In genomic region chr1:131543886-131544565, GRCm38 (mm10) we compare ENCODE assay signal across 24 mouse cellular contexts. TPM values are rescaled to one million over a fixed set of nuclear protein-coding genes. Genes with fewer than 3 reads are reported as not detected.
DNase-seq lines count a peak whose midpoint lies in the region; ATAC-seq and TF ChIP-seq lines count a peak whose summit lies in the region.
"Had no signal": no experiment of that assay in that cellular context is flagged by ENCODE, and none has a peak within 500 bp of the region (broad histone marks: within the 10 kb centered on the region; RNA-seq: fewer than 3 reads in every experiment).

No protein-coding gene starts in this region.

- H3K4me1 ChIP-seq in cerebellum, adult 2 months (ENCODE audit: control insufficient read depth, insufficient read depth, low read length): peaks cover 18% of the 10 kb centered on the region; the same call in 1 of the 2 replicates

- no peak for TF ChIP-seq POLR2A in cerebellum, adult 2 months (IDR thresholded peaks at IDR 0.05; ENCODE audit: borderline replicate concordance, insufficient read depth, low read length)

- 10% methylated on average over 7 of the region's 7 CpGs for WGBS in cerebellum, adult 2 months

- no peaks in the 10 kb centered on the region for H3K27me3 ChIP-seq in cerebellum, adult 2 months (ENCODE audit: control insufficient read depth, insufficient read depth, low read length)
- H3K27me3 ChIP-seq: neural tube, embryonic 13.5 days had no signal

- intact Hi-C loops in left cerebral cortex, postnatal 25 days (cut with DNase I): no loop called here
- intact Hi-C loops in left cerebral cortex, postnatal 4 days (cut with DNase I): no loop called here

- peak overlapping the region; percentile 64; the same call in 1 of the 2 replicates for H3K27ac ChIP-seq in cerebellum, adult 2 months (ENCODE audit: insufficient read depth, low read length)
- H3K27ac ChIP-seq: hindbrain, embryonic 14.5 days; kidney, postnatal 0 days; limb, embryonic 10.5 days; neural tube, embryonic 13.5 days had no signal

- no peak overlapping the region for H3K4me3 ChIP-seq in cerebellum, adult 2 months (replicated peaks; ENCODE audit: insufficient read depth, low read depth, low read length)
- H3K4me3 ChIP-seq: limb, embryonic 10.5 days; neural tube, embryonic 13.5 days had no signal

- DNase-seq in left cerebral cortex, postnatal 25 days (ENCODE audit: low spot score in 2 of 2): peak; percentile 30 to 67
- DNase-seq in left cerebral cortex, postnatal 4 days: no peak
- peak; percentile 75 to 95 for DNase-seq in cerebellum, adult 2 months
- peak; percentile 71 to 74 for DNase-seq in cerebellum, postnatal 36 days
- DNase-seq in embryo, embryonic 9.5 days (ENCODE audit: extremely low spot score): no peak
- DNase-seq in adrenal gland, postnatal 14 days: no peak
- DNase-seq: gastrocnemius, postnatal 36 days; lung, embryonic 14.5 days; lung, postnatal 4 days; thymus, adult 2 months had no signal

- ATAC-seq in megakaryocyte, adult 5-6 weeks (ENCODE audit: poor library complexity, severe bottlenecking): no peak
- ATAC-seq: CD4-positive, CD25-positive, alpha-beta regulatory T cell, adult 4 months; intestine, embryonic 16.5 days had no signal

- TF ChIP-seq CTCF in cerebellum, adult 2 months (IDR thresholded peaks at IDR 0.05; ENCODE audit: borderline replicate concordance, insufficient read depth, low read depth, low read length): no peak

RNA-seq across cellular contexts. Expression of gene Fam72a, which starts 16.3 kb away (rescaled TPM):
- 1 to 10 TPM; 1.1 to 1.2 TPM for total RNA-seq in left cerebral cortex, postnatal 25 days (2021)
- total RNA-seq in left cerebral cortex, postnatal 4 days (2021): 1 to 10 TPM; 1.2 TPM
- polyA plus RNA-seq in cerebellum, adult 2 months (2012; rRNA removed): 1.9 TPM in 2 replicates
- total RNA-seq in adrenal gland, postnatal 14 days (2021): 1.2 and 1.3 TPM in 2 replicates
- total RNA-seq in megakaryocyte, adult 5-6 weeks (2015): 6.6 and 7.0 TPM in 2 replicates
- total RNA-seq in megakaryocyte, adult 5-6 weeks (2017): 2.8 and 5.2 TPM in 2 replicates

RNA-seq across cellular contexts. Expression of gene Srgap2, which starts 16.9 kb away (rescaled TPM):
- 10 to 100 TPM; 82.7 to 83.7 TPM for total RNA-seq in left cerebral cortex, postnatal 25 days (2021)
- 100 to 1,000 TPM; 175 to 199 TPM for total RNA-seq in left cerebral cortex, postnatal 4 days (2021)
- polyA plus RNA-seq in cerebellum, adult 2 months (2012; rRNA removed): 83.1 and 94.6 TPM in 2 replicates
- total RNA-seq in adrenal gland, postnatal 14 days (2021): 29.0 and 31.9 TPM in 2 replicates
- 57.5 and 67.8 TPM in 2 replicates for total RNA-seq in megakaryocyte, adult 5-6 weeks (2015)
- 25.7 and 43.9 TPM in 2 replicates for total RNA-seq in megakaryocyte, adult 5-6 weeks (2017)

RNA-seq across cellular contexts. Expression of gene Avpr1b, which starts 55.0 kb away (rescaled TPM):
- not detected for total RNA-seq in left cerebral cortex, postnatal 25 days (2021)
- total RNA-seq in left cerebral cortex, postnatal 4 days (2021): not detected
- not detected in 2 replicates for polyA plus RNA-seq in cerebellum, adult 2 months (2012; rRNA removed)
- 0.19 and 0.22 TPM in 2 replicates for total RNA-seq in adrenal gland, postnatal 14 days (2021)
- not detected in 2 replicates for total RNA-seq in megakaryocyte, adult 5-6 weeks (2015)
- total RNA-seq in megakaryocyte, adult 5-6 weeks (2017): not detected in 2 replicates
- total RNA-seq: gastrocnemius, postnatal 36 days; heart, postnatal 25 days had no signal
- polyA plus RNA-seq: CD4-positive, CD25-positive, alpha-beta regulatory T cell, adult 4 months; cortical plate, adult 2 months; frontal cortex, adult 2 months; G1E; heart, embryonic 11.5 days; hindbrain, embryonic 14.5 days; kidney, postnatal 0 days; limb, embryonic 10.5 days; liver, embryonic 11.5 days; lung, embryonic 14.5 days; midbrain, embryonic 11.5 days; neural tube, embryonic 13.5 days; thymus, adult 2 months had no signal

Comparison
In these comparisons a context has a peak if more than half of its experiments do, and no peak if none do; other contexts are left out.
1. DNase-seq: peak in left cerebral cortex, postnatal 25 days (2 of 2), cerebellum, adult 2 months (2 of 2) and cerebellum, postnatal 36 days (2 of 2); none in left cerebral cortex, postnatal 4 days (single experiment), embryo, embryonic 9.5 days (single experiment) and adrenal gland, postnatal 14 days (single experiment).